Mouse (Mus musculus): ENCODE measurements around the gene Ubqln4.

- TF ChIP-seq POLR2A (IDR thresholded peaks at IDR 0.05; ENCODE audit: low read depth, low read length) (no peak), CTCF (IDR thresholded peaks at IDR 0.05; ENCODE audit: extremely low read depth, insufficient read depth, insufficient read length, insufficient replicate concordance) (no peak)
These were observed 2.2 kb downstream of the Ubqln4 start for GRCm38 (mm10) chr3:88555731-88556130.
